Mouse (Mus musculus): Measurements from ENCODE around the gene Prss57.

Prss57 gene

GRCm38 (mm10) chr10:79755854-79756253, 34.9 kb downstream of the Prss57 start:
- DNase-seq (ENCODE audit: low spot score in 2 of 2): no peak

- DNase-seq (ENCODE audit: low spot score in 2 of 2): peak; percentile 22 to 56
Observed at GRCm38 (mm10) chr10:79754856-79755516, 35.8 kb downstream of the Prss57 start, which contains the start of gene Fgf22. Gene Fgf22, plus strand, starts transcription at chr10:79755076.

- no peak for DNase-seq (ENCODE audit: low spot score in 2 of 2)
Observed at GRCm38 (mm10) chr10:79748496-79748895, 42.3 kb downstream of the Prss57 start.

- no peak for DNase-seq (ENCODE audit: low spot score in 2 of 2)
Observed at GRCm38 (mm10) chr10:79746774-79747151, 44.0 kb downstream of the Prss57 start.

- DNase-seq (ENCODE audit: low spot score in 2 of 2): peak; percentile 84 to 95
Observed at GRCm38 (mm10) chr10:79745898-79746773, 44.6 kb downstream of the Prss57 start, which contains the start of gene Polrmt. Gene Polrmt, minus strand, starts transcription at chr10:79746581.

- no peak for DNase-seq (ENCODE audit: low spot score in 2 of 2)
Observed at GRCm38 (mm10) chr10:79745411-79745810, 45.4 kb downstream of the Prss57 start.

- DNase-seq (ENCODE audit: low spot score in 2 of 2): no peak
Observed at GRCm38 (mm10) chr10:79743650-79744365, 47.0 kb downstream of the Prss57 start.

- no peak for DNase-seq (ENCODE audit: low spot score in 2 of 2)
Observed at GRCm38 (mm10) chr10:79743161-79743560, 47.6 kb downstream of the Prss57 start.

- DNase-seq (ENCODE audit: low spot score in 2 of 2): no peak
Observed at GRCm38 (mm10) chr10:79740863-79741262, 49.9 kb downstream of the Prss57 start.

- DNase-seq (ENCODE audit: low spot score in 2 of 2): no peak
Observed at GRCm38 (mm10) chr10:79739234-79739633, 51.5 kb downstream of the Prss57 start.

- DNase-seq (ENCODE audit: low spot score in 2 of 2): no peak
Observed at GRCm38 (mm10) chr10:79738259-79738658, 52.5 kb downstream of the Prss57 start.

GRCm38 (mm10) chr10:79736706-79737105, 54.1 kb downstream of the Prss57 start:
- no peak for DNase-seq (ENCODE audit: low spot score in 2 of 2)

GRCm38 (mm10) chr10:79735361-79735760, 55.4 kb downstream of the Prss57 start:
- DNase-seq (ENCODE audit: low spot score in 2 of 2): no peak

GRCm38 (mm10) chr10:79733847-79734246, 56.9 kb downstream of the Prss57 start:
- DNase-seq (ENCODE audit: low spot score in 2 of 2): no peak

GRCm38 (mm10) chr10:79732500-79732899, 58.3 kb downstream of the Prss57 start:
- no peak for DNase-seq (ENCODE audit: low spot score in 2 of 2)
